Mouse (Mus musculus): ENCODE results near the gene Mgat5b. TPM values are rescaled to one million over a fixed set of nuclear protein-coding genes. Genes with fewer than 3 reads are reported as not detected.

Mgat5b gene
- polyA plus RNA-seq, 1 experiment from 2014 or later, result 31.0 TPM

DNA sequence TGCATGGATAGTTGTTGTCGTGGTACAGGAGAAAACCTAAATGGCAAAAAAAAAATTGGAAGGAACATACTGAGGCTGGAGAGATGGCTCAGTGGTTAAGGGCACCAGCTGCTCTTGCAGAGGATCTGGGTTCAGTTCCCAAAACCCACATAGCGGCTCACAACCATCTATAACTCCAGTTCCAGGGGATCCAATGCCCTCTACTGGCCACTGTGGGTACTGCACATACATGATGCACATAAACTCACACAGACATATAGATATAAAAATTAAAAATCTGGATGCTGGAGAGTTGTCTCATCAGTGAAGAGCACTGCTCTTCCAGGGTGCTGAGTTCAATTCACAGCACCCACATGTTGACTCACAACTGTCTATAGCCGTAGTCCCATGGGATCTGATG lies 104.9 kb downstream of the Mgat5b start:
- Histone ChIP-seq H3K4me3 (no peak overlapping the region), H3K9ac (no peak overlapping the region), H3K4me2 (no peak overlapping the region), H3K4me1 (replicated peaks) (peaks cover 11% of the 10 kb centered on the region), H3K27ac (replicated peaks) (no peak overlapping the region), H3K9me3 (no peaks in the 10 kb centered on the region), H3K27me3 (no peaks in the 10 kb centered on the region), H3K36me3 (no peaks in the 10 kb centered on the region)
- 96% methylated on average over 3 of the region's 3 CpGs for WGBS
- ATAC-seq (ENCODE audit: low FRiP score, low read depth), result no peak

DNA sequence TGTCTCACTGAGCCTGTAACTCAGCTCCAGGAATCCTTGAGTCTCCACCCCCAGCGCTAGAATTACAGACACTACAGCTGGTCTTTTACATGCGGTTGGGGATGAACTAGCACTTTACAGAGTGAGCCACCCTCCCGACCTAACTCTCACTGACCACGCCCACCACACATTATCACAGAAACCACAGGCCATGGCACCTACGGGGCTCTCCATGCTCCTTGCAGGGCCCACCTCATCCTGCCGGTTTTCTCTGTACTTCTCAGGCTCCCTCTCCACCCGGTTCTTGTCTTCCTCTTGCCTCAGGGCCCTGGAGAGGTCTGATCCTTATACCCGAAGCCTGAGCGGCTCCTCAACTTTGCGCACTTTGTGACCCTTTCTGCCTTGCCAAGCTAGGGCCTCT lies 109.0 kb downstream of the Mgat5b start:
- Histone ChIP-seq H3K27ac (replicated peaks) (no peak overlapping the region; the same call in 1 of the 2 replicates), H3K9ac (no peak overlapping the region), H3K4me3 (no peak overlapping the region), H3K9me3 (no peaks in the 10 kb centered on the region), H3K4me2 (no peak overlapping the region), H3K4me1 (replicated peaks) (peaks cover 41% of the 10 kb centered on the region), H3K27me3 (no peaks in the 10 kb centered on the region), H3K36me3 (no peaks in the 10 kb centered on the region)
- ATAC-seq (ENCODE audit: low FRiP score, low read depth), result no peak
- WGBS, result 51% methylated on average over 10 of the region's 10 CpGs

DNA sequence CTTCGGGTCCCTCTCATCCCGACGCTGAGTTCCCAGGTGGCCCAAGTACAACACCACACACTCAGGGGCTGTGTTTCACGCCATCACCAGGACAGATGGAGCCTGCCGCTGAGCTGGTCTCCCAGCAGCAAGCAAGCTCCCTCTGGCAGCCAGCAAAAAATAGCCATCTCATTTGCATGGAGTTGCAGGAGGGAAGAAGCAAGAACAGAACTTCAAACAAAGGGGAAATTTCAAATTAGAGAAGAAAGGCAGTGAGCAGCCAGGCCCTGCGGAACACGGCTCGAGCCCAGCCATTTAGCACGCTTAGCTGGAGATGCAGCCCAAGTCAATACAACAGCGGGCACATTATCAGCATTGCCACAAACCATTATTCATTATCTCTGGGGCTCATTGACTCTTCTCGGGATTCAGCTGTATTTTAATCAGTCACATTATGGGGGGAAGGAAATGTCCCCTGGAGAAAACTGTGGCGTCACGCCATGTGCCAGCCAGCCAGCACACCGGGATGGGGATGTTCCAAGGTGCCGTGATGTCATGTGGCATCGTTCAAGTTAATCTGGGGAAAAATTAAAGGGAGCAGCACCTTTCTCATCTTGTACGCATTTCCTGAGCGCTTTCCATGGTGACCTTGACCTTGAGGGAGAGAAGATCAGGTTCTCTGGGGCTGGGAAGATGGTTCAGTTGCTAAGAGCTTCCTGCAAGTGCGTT lies 110.4 kb downstream of the Mgat5b start:
- Histone ChIP-seq H3K9me3 (no peaks in the 10 kb centered on the region), H3K4me2 (peak overlapping the region; percentile 3; the same call in 1 of the 2 replicates), H3K36me3 (no peaks in the 10 kb centered on the region), H3K4me3 (no peak overlapping the region), H3K27ac (replicated peaks) (peak overlapping the region; percentile 51), H3K4me1 (replicated peaks) (peaks cover 41% of the 10 kb centered on the region), H3K27me3 (no peaks in the 10 kb centered on the region), H3K9ac (no peak overlapping the region)
- WGBS, result 21% methylated on average over 19 of the region's 19 CpGs
- ATAC-seq (ENCODE audit: low FRiP score, low read depth), result peak; percentile 65

DNA sequence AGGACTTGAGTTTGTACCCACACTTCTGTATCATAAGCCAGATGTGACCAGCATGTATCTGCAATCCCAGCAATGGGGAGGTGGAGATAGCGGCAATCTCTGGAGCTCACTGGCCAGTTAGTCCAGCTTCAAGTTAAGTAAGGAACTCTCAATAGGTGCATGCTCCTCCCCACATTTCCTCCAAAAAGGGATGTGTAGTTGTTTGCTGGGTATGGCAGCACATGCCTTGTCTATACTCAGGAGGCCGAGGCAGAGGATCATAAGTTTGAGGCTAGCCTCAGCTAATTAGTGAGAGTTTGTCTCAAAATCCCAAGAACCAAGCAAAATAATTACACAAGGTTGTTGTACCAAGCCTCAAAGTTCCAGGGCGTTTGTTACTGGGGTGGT lies 110.9 kb downstream of the Mgat5b start:
- Histone ChIP-seq H3K27me3 (no peaks in the 10 kb centered on the region), H3K9me3 (no peaks in the 10 kb centered on the region), H3K36me3 (no peaks in the 10 kb centered on the region), H3K4me1 (replicated peaks) (peaks cover 41% of the 10 kb centered on the region), H3K9ac (no peak overlapping the region), H3K4me2 (no peak overlapping the region), H3K27ac (replicated peaks) (peak overlapping the region; percentile 51), H3K4me3 (no peak overlapping the region)
- ATAC-seq (ENCODE audit: low FRiP score, low read depth), result no peak
- WGBS, result 83% methylated on average over 3 of the region's 3 CpGs

DNA sequence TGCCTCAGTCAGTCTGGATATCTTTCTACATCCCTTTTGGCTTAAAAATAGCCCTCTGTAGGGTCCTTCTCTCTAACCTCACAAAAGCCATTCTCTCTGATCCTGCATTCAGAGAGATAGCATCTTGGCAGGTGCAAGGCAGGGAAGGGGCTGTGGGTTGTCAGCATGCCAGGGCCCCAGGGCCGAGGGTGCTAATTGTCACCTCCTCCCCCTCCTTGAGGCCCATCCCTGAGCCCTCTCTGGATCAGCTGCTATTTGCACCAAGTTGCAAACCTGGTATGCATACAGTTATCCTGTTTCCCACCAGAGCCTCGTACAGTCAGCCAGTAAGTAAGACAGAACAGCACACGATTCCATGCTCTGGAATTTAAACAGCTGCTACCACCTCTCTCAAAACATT lies 111.4 kb downstream of the Mgat5b start:
- H3K36me3 ChIP-seq, result no peaks in the 10 kb centered on the region
- peaks cover 41% of the 10 kb centered on the region for H3K4me1 ChIP-seq (replicated peaks)
- 21% methylated on average over 3 of the region's 3 CpGs for WGBS
- H3K27ac ChIP-seq (replicated peaks), result peak overlapping the region; percentile 51
- no peak overlapping the region for H3K9ac ChIP-seq
- no peak overlapping the region for H3K4me2 ChIP-seq
- no peaks in the 10 kb centered on the region for H3K9me3 ChIP-seq
- no peaks in the 10 kb centered on the region for H3K27me3 ChIP-seq
- ATAC-seq (ENCODE audit: low FRiP score, low read depth), result no peak
- no peak overlapping the region for H3K4me3 ChIP-seq

DNA sequence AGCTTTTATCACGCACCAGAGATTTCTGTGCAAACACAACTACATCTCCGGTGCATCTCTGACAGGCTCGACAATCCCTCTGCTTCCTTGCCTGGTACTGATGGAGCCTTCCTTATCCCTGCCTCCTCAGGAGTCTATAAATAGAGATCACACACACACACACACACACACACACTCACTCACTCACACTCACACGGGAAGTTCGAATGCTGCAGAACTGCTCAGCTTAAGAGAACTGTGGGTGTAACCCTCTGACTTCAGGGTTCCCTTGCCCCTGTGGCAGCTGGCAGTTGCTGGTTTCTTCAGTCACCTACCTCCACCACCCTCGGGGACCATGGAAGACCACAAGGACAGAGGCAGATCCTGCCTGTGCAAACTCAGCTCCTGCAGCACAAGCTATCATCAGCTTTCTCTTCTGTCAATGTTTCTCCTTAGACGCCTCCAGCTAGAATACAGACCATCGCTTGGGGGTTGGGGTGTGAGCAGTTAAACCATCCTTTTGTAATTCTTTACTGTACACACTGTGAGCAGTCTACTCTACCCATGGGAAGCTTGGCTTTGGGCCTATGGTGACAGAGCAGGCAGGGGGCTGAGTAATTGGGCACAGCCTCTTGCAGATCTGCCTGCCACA lies 111.9 kb downstream of the Mgat5b start:
- Histone ChIP-seq H3K36me3 (no peaks in the 10 kb centered on the region), H3K9me3 (no peaks in the 10 kb centered on the region), H3K27me3 (no peaks in the 10 kb centered on the region), H3K4me3 (no peak overlapping the region), H3K4me1 (replicated peaks) (peaks cover 43% of the 10 kb centered on the region), H3K4me2 (no peak overlapping the region), H3K9ac (no peak overlapping the region), H3K27ac (replicated peaks) (peak overlapping the region; percentile 51)
- no peak for ATAC-seq (ENCODE audit: low FRiP score, low read depth)
- 38% methylated on average over 8 of the region's 8 CpGs for WGBS

DNA sequence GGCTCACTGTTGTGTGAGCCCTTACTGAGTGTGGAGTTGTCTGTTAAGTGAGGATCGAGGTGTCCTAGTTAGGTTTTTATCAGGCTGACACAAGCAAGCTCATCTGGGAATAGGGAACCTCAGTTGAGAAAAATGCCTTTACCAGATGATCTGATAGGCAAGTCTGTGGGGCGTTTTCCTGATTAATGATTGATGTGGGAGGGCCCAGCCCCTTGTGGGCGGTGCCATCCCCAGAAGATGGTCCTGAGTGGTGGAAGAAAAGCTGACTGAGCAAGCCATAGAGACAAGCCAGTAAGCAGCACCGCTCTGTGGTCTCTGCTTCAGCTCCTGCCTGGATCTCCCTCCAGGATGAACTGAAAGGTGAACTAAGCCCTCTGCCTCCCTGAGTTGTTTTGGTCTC lies 112.6 kb downstream of the Mgat5b start:
- no peaks in the 10 kb centered on the region for H3K9me3 ChIP-seq
- H3K4me2 ChIP-seq, result no peak overlapping the region
- H3K36me3 ChIP-seq, result no peaks in the 10 kb centered on the region
- 22% methylated on average over 4 of the region's 4 CpGs for WGBS
- H3K9ac ChIP-seq, result no peak overlapping the region
- no peak overlapping the region for H3K4me3 ChIP-seq
- peaks cover 49% of the 10 kb centered on the region for H3K4me1 ChIP-seq (replicated peaks)
- H3K27me3 ChIP-seq, result no peaks in the 10 kb centered on the region
- no peak for ATAC-seq (ENCODE audit: low FRiP score, low read depth)
- peak overlapping the region; percentile 51 for H3K27ac ChIP-seq (replicated peaks)

DNA sequence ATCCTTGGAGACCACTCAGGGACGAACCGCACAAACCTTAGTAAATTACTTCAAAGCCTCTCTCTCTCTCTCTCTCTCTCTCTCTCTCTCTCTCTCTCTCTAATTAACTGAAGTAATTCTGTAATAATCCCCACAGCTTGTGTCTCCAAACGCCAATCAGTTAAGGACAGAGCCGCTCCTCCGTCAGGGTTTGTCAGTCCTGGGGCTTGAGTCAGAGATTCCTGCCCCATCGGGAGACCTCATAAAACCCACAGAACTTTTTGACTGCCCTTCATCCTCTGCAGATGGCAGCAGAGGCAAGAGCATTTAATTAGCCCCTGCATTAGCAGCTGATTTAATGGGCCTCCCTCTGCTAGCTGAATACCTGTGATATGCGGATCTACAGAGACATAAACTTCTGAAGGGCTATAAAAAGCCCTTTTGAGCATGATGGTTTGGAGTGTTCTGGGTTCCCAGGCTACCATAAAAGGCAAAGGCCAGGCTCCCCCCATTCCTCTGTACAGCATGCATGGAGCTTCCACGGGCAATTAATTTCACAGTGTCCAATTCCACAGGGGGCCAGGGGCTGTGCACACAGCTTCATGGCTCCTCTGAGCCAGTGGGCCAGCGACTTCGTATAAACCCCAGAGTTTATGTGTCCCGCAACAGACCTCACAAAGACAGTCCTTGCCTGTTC lies 117.1 kb downstream of the Mgat5b start:
- ATAC-seq (ENCODE audit: low FRiP score, low read depth), result no peak
- Histone ChIP-seq H3K27me3 (no peaks in the 10 kb centered on the region), H3K4me1 (replicated peaks) (peaks cover 33% of the 10 kb centered on the region), H3K27ac (replicated peaks) (no peak overlapping the region), H3K4me3 (no peak overlapping the region), H3K4me2 (no peak overlapping the region), H3K36me3 (no peaks in the 10 kb centered on the region), H3K9ac (no peak overlapping the region), H3K9me3 (no peaks in the 10 kb centered on the region)
- 36% methylated on average over 11 of the region's 11 CpGs for WGBS

Other genes with a start within 250 kb of the Mgat5b start
- not detected in 2 replicates for gene St6galnac1, start 143.4 kb upstream of the Mgat5b start, polyA plus RNA-seq (2015; fragmentation: Nextera tagmentation; extraction: Ambion mirVana)
- gene Mxra7, start 90.8 kb upstream of the Mgat5b start, polyA plus RNA-seq (2015; fragmentation: Nextera tagmentation; extraction: Ambion mirVana), result 41.5 and 42.8 TPM in 2 replicates
- gene Mettl23, start 75.6 kb upstream of the Mgat5b start, polyA plus RNA-seq (2015; fragmentation: Nextera tagmentation; extraction: Ambion mirVana), result 62.1 and 65.0 TPM in 2 replicates
- gene Jmjd6, start 75.4 kb upstream of the Mgat5b start, polyA plus RNA-seq (2015; fragmentation: Nextera tagmentation; extraction: Ambion mirVana), result 70.2 and 72.4 TPM in 2 replicates
- 52.6 and 56.3 TPM in 2 replicates for gene Mfsd11, start 66.4 kb upstream of the Mgat5b start, polyA plus RNA-seq (2015; fragmentation: Nextera tagmentation; extraction: Ambion mirVana)
- 535 and 549 TPM in 2 replicates for gene Srsf2, start 65.8 kb upstream of the Mgat5b start, polyA plus RNA-seq (2015; fragmentation: Nextera tagmentation; extraction: Ambion mirVana)
- gene Sec14l1, start 196.3 kb downstream of the Mgat5b start, polyA plus RNA-seq (2015; fragmentation: Nextera tagmentation; extraction: Ambion mirVana), result 57.2 and 63.0 TPM in 2 replicates

Measured in hindbrain, embryonic 15.5 days (tissue).